Mouse (Mus musculus): Measurements from ENCODE around the gene Xpot. TPM values are rescaled to one million over a fixed set of nuclear protein-coding genes. Genes with fewer than 3 reads are reported as not detected.

Xpot gene
- polyA plus RNA-seq, 1 experiment = 78.6 TPM

GRCm38 (mm10) chr10:121571511-121572147 is 54.5 kb downstream of the Xpot start:
- TF ChIP-seq MAX (IDR thresholded peaks at IDR 0.05; ENCODE audit: low read depth) (no peak), USF1 (IDR thresholded peaks at IDR 0.05; ENCODE audit: low read depth) (no peak), MYOD1 (IDR thresholded peaks at IDR 0.05; ENCODE audit: control insufficient read depth in 1 of 3, insufficient read length in 2 of 3, low read depth in 2 of 3) (no peak), REST (IDR thresholded peaks at IDR 0.05; ENCODE audit: insufficient read depth, insufficient read length) (no peak), SRF (IDR thresholded peaks at IDR 0.05; ENCODE audit: control insufficient read depth, insufficient read length, low read depth) (no peak)
- Histone ChIP-seq H3K27me3 (ENCODE audit: control insufficient read depth, insufficient read depth, insufficient read length) (no peaks in the 10 kb centered on the region), H3K4me3 (no peak overlapping the region), H3ac (ENCODE audit: control insufficient read depth, insufficient read length) (no peak overlapping the region), H3K4me2 (ENCODE audit: low read depth) (no peak overlapping the region), H3K36me3 (ENCODE audit: control insufficient read depth, insufficient read depth) (peaks cover 34% of the 10 kb centered on the region), H3K79me2 (ENCODE audit: control insufficient read depth, insufficient read depth) (no peaks in the 10 kb centered on the region)

GRCm38 (mm10) chr10:121571031-121571430 is 55.1 kb downstream of the Xpot start:
- Histone ChIP-seq H3K36me3 (ENCODE audit: control insufficient read depth, insufficient read depth) (peaks cover 30% of the 10 kb centered on the region), H3K4me2 (ENCODE audit: low read depth) (no peak overlapping the region), H3ac (ENCODE audit: control insufficient read depth, insufficient read length) (no peak overlapping the region), H3K4me3 (no peak overlapping the region), H3K79me2 (ENCODE audit: control insufficient read depth, insufficient read depth) (no peaks in the 10 kb centered on the region), H3K27me3 (ENCODE audit: control insufficient read depth, insufficient read depth, insufficient read length) (no peaks in the 10 kb centered on the region)
- TF ChIP-seq SRF (IDR thresholded peaks at IDR 0.05; ENCODE audit: control insufficient read depth, insufficient read length, low read depth) (no peak), TCF3 (IDR thresholded peaks at IDR 0.05; ENCODE audit: insufficient read length, low read depth) (no peak), E2F4 (IDR thresholded peaks at IDR 0.05; ENCODE audit: insufficient read depth) (no peak), MAX (IDR thresholded peaks at IDR 0.05; ENCODE audit: low read depth) (no peak), MYOD1 (IDR thresholded peaks at IDR 0.05; ENCODE audit: control insufficient read depth in 1 of 3, insufficient read length in 2 of 3, low read depth in 2 of 3) (no peak), USF1 (IDR thresholded peaks at IDR 0.05; ENCODE audit: low read depth) (no peak), REST (IDR thresholded peaks at IDR 0.05; ENCODE audit: insufficient read depth, insufficient read length) (no peak), POLR2A (IDR thresholded peaks at IDR 0.05; ENCODE audit: insufficient read length, low read depth) (no peak), MYOG (IDR thresholded peaks at IDR 0.05; ENCODE audit: control insufficient read depth in 1 of 3, insufficient read depth in 1 of 3, insufficient read length in 2 of 3, low read depth in 2 of 3) (no peak), CEBPB (IDR thresholded peaks at IDR 0.05; ENCODE audit: insufficient read depth, poor library complexity, severe bottlenecking) (no peak), TCF12 (IDR thresholded peaks at IDR 0.05; ENCODE audit: insufficient read depth, poor library complexity, severe bottlenecking) (no peak), POLR2AphosphoS2 (IDR thresholded peaks at IDR 0.05; ENCODE audit: insufficient read length, low read depth) (no peak)

GRCm38 (mm10) chr10:121569796-121570195 is 56.3 kb downstream of the Xpot start:
- H3K27me3 ChIP-seq (ENCODE audit: control insufficient read depth, insufficient read depth, insufficient read length) = no peaks in the 10 kb centered on the region
- peaks cover 26% of the 10 kb centered on the region for H3K36me3 ChIP-seq (ENCODE audit: control insufficient read depth, insufficient read depth)
- no peak overlapping the region for H3K4me2 ChIP-seq (ENCODE audit: low read depth)
- H3K79me2 ChIP-seq (ENCODE audit: control insufficient read depth, insufficient read depth) = no peaks in the 10 kb centered on the region
- no peak for TF ChIP-seq SRF (IDR thresholded peaks at IDR 0.05; ENCODE audit: control insufficient read depth, insufficient read length, low read depth)
- no peak for TF ChIP-seq POLR2A (IDR thresholded peaks at IDR 0.05; ENCODE audit: insufficient read length, low read depth)
- no peak for TF ChIP-seq MAX (IDR thresholded peaks at IDR 0.05; ENCODE audit: low read depth)
- TF ChIP-seq E2F4 (IDR thresholded peaks at IDR 0.05; ENCODE audit: insufficient read depth) = no peak
- no peak for TF ChIP-seq POLR2AphosphoS2 (IDR thresholded peaks at IDR 0.05; ENCODE audit: insufficient read length, low read depth)
- no peak for TF ChIP-seq CEBPB (IDR thresholded peaks at IDR 0.05; ENCODE audit: insufficient read depth, poor library complexity, severe bottlenecking)
- no peak overlapping the region for H3ac ChIP-seq (ENCODE audit: control insufficient read depth, insufficient read length)
- H3K4me3 ChIP-seq = no peak overlapping the region

GRCm38 (mm10) chr10:121569001-121569589 is 57.0 kb downstream of the Xpot start:
- H3K4me2 ChIP-seq (ENCODE audit: low read depth) = no peak overlapping the region
- no peak overlapping the region for H3K4me3 ChIP-seq
- H3ac ChIP-seq (ENCODE audit: control insufficient read depth, insufficient read length) = no peak overlapping the region
- H3K79me2 ChIP-seq (ENCODE audit: control insufficient read depth, insufficient read depth) = no peaks in the 10 kb centered on the region
- peaks cover 23% of the 10 kb centered on the region for H3K36me3 ChIP-seq (ENCODE audit: control insufficient read depth, insufficient read depth)
- H3K27me3 ChIP-seq (ENCODE audit: control insufficient read depth, insufficient read depth, insufficient read length) = no peaks in the 10 kb centered on the region
- TF ChIP-seq TCF3 (IDR thresholded peaks at IDR 0.05; ENCODE audit: insufficient read length, low read depth) (no peak), TCF12 (IDR thresholded peaks at IDR 0.05; ENCODE audit: insufficient read depth, poor library complexity, severe bottlenecking) (no peak), POLR2AphosphoS2 (IDR thresholded peaks at IDR 0.05; ENCODE audit: insufficient read length, low read depth) (no peak), MYOD1 (IDR thresholded peaks at IDR 0.05; ENCODE audit: control insufficient read depth in 1 of 3, insufficient read length in 2 of 3, low read depth in 2 of 3) (no peak), MAX (IDR thresholded peaks at IDR 0.05; ENCODE audit: low read depth) (no peak), USF1 (IDR thresholded peaks at IDR 0.05; ENCODE audit: low read depth) (no peak), REST (IDR thresholded peaks at IDR 0.05; ENCODE audit: insufficient read depth, insufficient read length) (no peak), CEBPB (IDR thresholded peaks at IDR 0.05; ENCODE audit: insufficient read depth, poor library complexity, severe bottlenecking) (no peak)

GRCm38 (mm10) chr10:121568534-121568933 is 57.6 kb downstream of the Xpot start:
- no peak overlapping the region for H3ac ChIP-seq (ENCODE audit: control insufficient read depth, insufficient read length)
- H3K27me3 ChIP-seq (ENCODE audit: control insufficient read depth, insufficient read depth, insufficient read length) = no peaks in the 10 kb centered on the region
- H3K4me3 ChIP-seq = no peak overlapping the region
- H3K4me2 ChIP-seq (ENCODE audit: low read depth) = no peak overlapping the region
- no peak for TF ChIP-seq SRF (IDR thresholded peaks at IDR 0.05; ENCODE audit: control insufficient read depth, insufficient read length, low read depth)
- no peak for TF ChIP-seq POLR2A (IDR thresholded peaks at IDR 0.05; ENCODE audit: insufficient read length, low read depth)
- no peak for TF ChIP-seq TCF12 (IDR thresholded peaks at IDR 0.05; ENCODE audit: insufficient read depth, poor library complexity, severe bottlenecking)
- TF ChIP-seq USF1 (IDR thresholded peaks at IDR 0.05; ENCODE audit: low read depth) = no peak
- no peak for TF ChIP-seq MYOD1 (IDR thresholded peaks at IDR 0.05; ENCODE audit: control insufficient read depth in 1 of 3, insufficient read length in 2 of 3, low read depth in 2 of 3)
- TF ChIP-seq MYOG (IDR thresholded peaks at IDR 0.05; ENCODE audit: control insufficient read depth in 1 of 3, insufficient read depth in 1 of 3, insufficient read length in 2 of 3, low read depth in 2 of 3) = no peak
- TF ChIP-seq CEBPB (IDR thresholded peaks at IDR 0.05; ENCODE audit: insufficient read depth, poor library complexity, severe bottlenecking) = no peak
- TF ChIP-seq E2F4 (IDR thresholded peaks at IDR 0.05; ENCODE audit: insufficient read depth) = no peak
- no peak for TF ChIP-seq REST (IDR thresholded peaks at IDR 0.05; ENCODE audit: insufficient read depth, insufficient read length)
- TF ChIP-seq POLR2AphosphoS2 (IDR thresholded peaks at IDR 0.05; ENCODE audit: insufficient read length, low read depth) = no peak
- no peak for TF ChIP-seq TCF3 (IDR thresholded peaks at IDR 0.05; ENCODE audit: insufficient read length, low read depth)
- no peak for TF ChIP-seq MAX (IDR thresholded peaks at IDR 0.05; ENCODE audit: low read depth)
- no peaks in the 10 kb centered on the region for H3K79me2 ChIP-seq (ENCODE audit: control insufficient read depth, insufficient read depth)
- H3K36me3 ChIP-seq (ENCODE audit: control insufficient read depth, insufficient read depth) = peaks cover 28% of the 10 kb centered on the region

Data from myocyte (in vitro differentiated cells).